16 mouse cellular contexts compared by ENCODE assay signal in the genomic region with DNA sequence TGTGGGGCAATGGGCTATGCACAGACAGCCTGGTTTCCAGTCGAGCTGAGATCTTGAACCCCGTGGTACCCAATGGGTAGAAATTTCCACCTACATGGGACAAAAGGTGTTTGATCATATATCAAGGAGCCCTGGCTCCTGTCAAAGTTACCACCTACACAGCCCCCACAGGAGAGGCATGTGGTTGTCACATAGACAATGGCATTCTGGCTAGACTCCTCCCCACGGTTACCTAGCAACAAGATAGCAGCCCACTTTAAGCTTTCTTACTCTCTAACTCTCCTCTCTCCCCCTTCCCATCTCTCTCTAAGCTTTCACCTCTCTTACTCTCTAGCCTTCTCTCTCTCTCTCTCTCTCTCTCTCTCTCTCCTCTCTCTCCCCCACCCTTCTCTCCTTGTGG. TPM values are rescaled to one million over a fixed set of nuclear protein-coding genes. Genes with fewer than 3 reads are reported as not detected.
A peak's percentile ranks its signal among the peaks of the same experiment; 100 is the strongest.
DNase-seq lines count a peak whose midpoint lies in the region; ATAC-seq and TF ChIP-seq lines count a peak whose summit lies in the region.
"Had no signal": no experiment of that assay in that cellular context is flagged by ENCODE, and none has a peak within 500 bp of the region (broad histone marks: within the 10 kb centered on the region; RNA-seq: fewer than 3 reads in every experiment).

No protein-coding gene starts in this region.

- H3K36me3 ChIP-seq in forebrain, embryonic 15.5 days = peaks cover 6% of the 10 kb centered on the region; the same call in 1 of the 2 replicates
- H3K36me3 ChIP-seq in forebrain, embryonic 12.5 days (replicated peaks) = peaks cover 9% of the 10 kb centered on the region
- peaks cover 9% of the 10 kb centered on the region for H3K36me3 ChIP-seq in heart, postnatal 0 days (replicated peaks; ENCODE audit: control insufficient read depth, insufficient read depth, low read length)
- no peaks in the 10 kb centered on the region for H3K36me3 ChIP-seq in testis, adult 2 months (ENCODE audit: control insufficient read depth, insufficient read depth, low read length)
- H3K36me3 ChIP-seq in kidney, embryonic 16.5 days (ENCODE audit: insufficient read depth, low read length) = peaks cover 8% of the 10 kb centered on the region

- ATAC-seq in forebrain, embryonic 15.5 days (replicated peaks) = 0 out of 2 replicates have a peak, but pooled peaks have one; percentile 51
- ATAC-seq in forebrain, embryonic 12.5 days (ENCODE audit: low FRiP score) = no peak
- ATAC-seq in heart, postnatal 0 days (ENCODE audit: insufficient read depth, low read depth) = peak; percentile 53; the same call in 1 of the 2 replicates
- 0 out of 2 replicates have a peak, but pooled peaks have one; percentile 63 for ATAC-seq in megakaryocyte-erythroid progenitor cell, adult 5-6 weeks (replicated peaks; ENCODE audit: low FRiP score, low TSS enrichment, poor library complexity, severe bottlenecking)
- no peak for ATAC-seq in kidney, embryonic 16.5 days (ENCODE audit: low FRiP score, low TSS enrichment)
- ATAC-seq: hindbrain, postnatal 0 days had no signal

- WGBS in forebrain, embryonic 15.5 days = 58% methylated on average over 3 of the region's 3 CpGs
- WGBS in forebrain, embryonic 12.5 days = 68% methylated on average over 3 of the region's 3 CpGs
- 21% methylated on average over 3 of the region's 3 CpGs for WGBS in heart, postnatal 0 days
- WGBS in kidney, embryonic 16.5 days = 49% methylated on average over 3 of the region's 3 CpGs

- H3K27me3 ChIP-seq in forebrain, embryonic 15.5 days = no peaks in the 10 kb centered on the region
- no peaks in the 10 kb centered on the region for H3K27me3 ChIP-seq in forebrain, embryonic 12.5 days
- H3K27me3 ChIP-seq in heart, postnatal 0 days (ENCODE audit: control insufficient read depth, insufficient read depth, low read length) = no peaks in the 10 kb centered on the region
- H3K27me3 ChIP-seq in testis, adult 2 months (ENCODE audit: control insufficient read depth, insufficient read depth, low read length) = no peaks in the 10 kb centered on the region
- H3K27me3 ChIP-seq in kidney, embryonic 16.5 days (ENCODE audit: insufficient read depth, low read length) = no peaks in the 10 kb centered on the region
- H3K27me3 ChIP-seq: megakaryocyte, embryonic 14.5 days had no signal

- TF ChIP-seq POLR2A in testis, adult 2 months (IDR thresholded peaks at IDR 0.05; ENCODE audit: control insufficient read depth, low read depth, low read length) = no peak

- no peak overlapping the region for H3K27ac ChIP-seq in forebrain, embryonic 15.5 days (replicated peaks)
- no peak overlapping the region for H3K27ac ChIP-seq in forebrain, embryonic 12.5 days
- no peak overlapping the region for H3K27ac ChIP-seq in heart, postnatal 0 days (ENCODE audit: low read depth)
- peak overlapping the region; percentile 27; the same call in 1 of the 2 replicates for H3K27ac ChIP-seq in testis, adult 2 months (ENCODE audit: control insufficient read depth, insufficient read depth, low read depth, low read length)
- no peak overlapping the region for H3K27ac ChIP-seq in kidney, embryonic 16.5 days (ENCODE audit: low read length)
- H3K27ac ChIP-seq: hindbrain, postnatal 0 days had no signal

- H3K4me3 ChIP-seq in forebrain, embryonic 15.5 days = no peak overlapping the region
- H3K4me3 ChIP-seq in forebrain, embryonic 12.5 days (replicated peaks) = no peak overlapping the region
- H3K4me3 ChIP-seq in heart, postnatal 0 days (ENCODE audit: low read depth, low read length) = no peak overlapping the region
- H3K4me3 ChIP-seq in testis, adult 2 months (ENCODE audit: control insufficient read depth, low read depth, low read length) = no peak overlapping the region
- no peak overlapping the region for H3K4me3 ChIP-seq in kidney, embryonic 16.5 days (ENCODE audit: low read length)
- H3K4me3 ChIP-seq: megakaryocyte, embryonic 14.5 days had no signal

- H3K4me2 ChIP-seq in forebrain, embryonic 15.5 days (replicated peaks) = no peak overlapping the region
- H3K4me2 ChIP-seq in forebrain, embryonic 12.5 days = no peak overlapping the region
- H3K4me2 ChIP-seq in heart, postnatal 0 days (ENCODE audit: low read depth, low read length) = no peak overlapping the region
- H3K4me2 ChIP-seq in kidney, embryonic 16.5 days (replicated peaks; ENCODE audit: low read depth, low read length) = no peak overlapping the region

- no peaks in the 10 kb centered on the region for H3K9me3 ChIP-seq in forebrain, embryonic 15.5 days
- no peaks in the 10 kb centered on the region for H3K9me3 ChIP-seq in forebrain, embryonic 12.5 days
- H3K9me3 ChIP-seq in heart, postnatal 0 days (replicated peaks; ENCODE audit: control insufficient read depth, low read length) = no peaks in the 10 kb centered on the region
- no peaks in the 10 kb centered on the region for H3K9me3 ChIP-seq in kidney, embryonic 16.5 days (ENCODE audit: low read length)

- no peaks in the 10 kb centered on the region for H3K4me1 ChIP-seq in forebrain, embryonic 15.5 days
- H3K4me1 ChIP-seq in forebrain, embryonic 12.5 days = peaks cover 10% of the 10 kb centered on the region
- peaks cover 8% of the 10 kb centered on the region; the same call in 1 of the 2 replicates for H3K4me1 ChIP-seq in heart, postnatal 0 days (ENCODE audit: control insufficient read depth, insufficient read depth)
- H3K4me1 ChIP-seq in testis, adult 2 months (ENCODE audit: control insufficient read depth, insufficient read depth, low read length) = peaks cover 2% of the 10 kb centered on the region; the same call in 1 of the 2 replicates
- no peaks in the 10 kb centered on the region for H3K4me1 ChIP-seq in kidney, embryonic 16.5 days (ENCODE audit: insufficient read depth, low read length)

- no peak for TF ChIP-seq EP300 in heart, postnatal 0 days (IDR thresholded peaks at IDR 0.05; ENCODE audit: low read depth)

- peak; percentile 47 for DNase-seq in heart, postnatal 0 days (ENCODE audit: low spot score)
- no peak for DNase-seq in heart, adult 18-20 months
- no peak for DNase-seq in testis, postnatal 14 days (ENCODE audit: low spot score)
- DNase-seq: adrenal gland, postnatal 25 days; cerebellum, postnatal 14 days; gastrocnemius, postnatal 14 days; kidney, adult 2 months; lung, adult 18-20 months; thymus, postnatal 36 days had no signal

- no peak overlapping the region for H3K9ac ChIP-seq in forebrain, embryonic 15.5 days (replicated peaks)
- no peak overlapping the region for H3K9ac ChIP-seq in forebrain, embryonic 12.5 days
- H3K9ac ChIP-seq in heart, postnatal 0 days (replicated peaks; ENCODE audit: low read depth, low read length) = no peak overlapping the region
- no peak overlapping the region for H3K9ac ChIP-seq in kidney, embryonic 16.5 days (replicated peaks; ENCODE audit: low read length)

- no peak for TF ChIP-seq CTCF in heart, postnatal 0 days (IDR thresholded peaks at IDR 0.05; ENCODE audit: low read depth)
- TF ChIP-seq CTCF in testis, adult 2 months (IDR thresholded peaks at IDR 0.05; ENCODE audit: control insufficient read depth, insufficient read depth, insufficient replicate concordance, low read depth, low read length) = no peak

RNA-seq across cellular contexts. Expression of a gene that starts 19.3 kb away (rescaled TPM):
- polyA plus RNA-seq in forebrain, embryonic 15.5 days (2015; fragmentation: Nextera tagmentation; extraction: Ambion mirVana) = 0.23 and 0.51 TPM in 2 replicates
- polyA plus RNA-seq in forebrain, embryonic 12.5 days (2016; fragmentation: Nextera tagmentation; extraction: Ambion mirVana) = 1.3 and 1.4 TPM in 2 replicates
- total RNA-seq in heart, postnatal 0 days (2014; rRNA removed; ENCODE audit: low replicate concordance) = 398 and 403 TPM in 2 replicates
- 321 and 340 TPM in 2 replicates for polyA plus RNA-seq in heart, postnatal 0 days (2015; fragmentation: Nextera tagmentation; extraction: Ambion mirVana)
- total RNA-seq in heart, adult 18-20 months (2021) = 100 to 1,000 TPM; 473 to 486 TPM
- 1.3 and 1.5 TPM in 2 replicates for polyA plus RNA-seq in testis, adult 2 months (2012; rRNA removed)
- total RNA-seq in megakaryocyte-erythroid progenitor cell, adult 5-6 weeks (2014; fragmentation: Nextera tagmentation) = 39.2 and 40.3 TPM in 2 replicates
- total RNA-seq in megakaryocyte-erythroid progenitor cell, adult 5-6 weeks (2017) = 24.3 and 31.6 TPM in 2 replicates
- polyA plus RNA-seq in kidney, embryonic 16.5 days (2015; fragmentation: Nextera tagmentation; extraction: Ambion mirVana) = 1.7 and 1.9 TPM in 2 replicates

RNA-seq across cellular contexts. Expression of a gene that starts 27.2 kb away (rescaled TPM):
- polyA plus RNA-seq in forebrain, embryonic 15.5 days (2015; fragmentation: Nextera tagmentation; extraction: Ambion mirVana) = 69.3 and 74.7 TPM in 2 replicates
- polyA plus RNA-seq in forebrain, embryonic 12.5 days (2016; fragmentation: Nextera tagmentation; extraction: Ambion mirVana) = 46.1 and 48.1 TPM in 2 replicates
- 23.8 and 27.6 TPM in 2 replicates for total RNA-seq in heart, postnatal 0 days (2014; rRNA removed; ENCODE audit: low replicate concordance)
- 67.6 and 75.7 TPM in 2 replicates for polyA plus RNA-seq in heart, postnatal 0 days (2015; fragmentation: Nextera tagmentation; extraction: Ambion mirVana)
- total RNA-seq in heart, adult 18-20 months (2021) = 10 to 100 TPM; 18.1 to 19.4 TPM
- polyA plus RNA-seq in testis, adult 2 months (2012; rRNA removed) = 10.3 and 12.4 TPM in 2 replicates
- 25.3 and 33.0 TPM in 2 replicates for total RNA-seq in megakaryocyte-erythroid progenitor cell, adult 5-6 weeks (2014; fragmentation: Nextera tagmentation)
- total RNA-seq in megakaryocyte-erythroid progenitor cell, adult 5-6 weeks (2017) = 61.6 and 114 TPM in 2 replicates
- polyA plus RNA-seq in kidney, embryonic 16.5 days (2015; fragmentation: Nextera tagmentation; extraction: Ambion mirVana) = 38.8 and 40.3 TPM in 2 replicates

Comparison
In these comparisons a context has a peak if more than half of its experiments do, and no peak if none do; other contexts are left out.
1. ATAC-seq: peak in forebrain, embryonic 15.5 days (single experiment), heart, postnatal 0 days (single experiment) and megakaryocyte-erythroid progenitor cell, adult 5-6 weeks (single experiment); none in forebrain, embryonic 12.5 days (single experiment) and kidney, embryonic 16.5 days (single experiment).
2. RNA of a gene that starts 19.3 kb away (polyA plus RNA-seq): 321 to 340 TPM in heart, postnatal 0 days; 1.7 to 1.9 TPM in kidney, embryonic 16.5 days, 1.3 to 1.5 TPM in testis, adult 2 months, 1.3 to 1.4 TPM in forebrain, embryonic 12.5 days and 0.23 to 0.51 TPM in forebrain, embryonic 15.5 days; every median in the first group is over 100 times any median in the second.